Mouse (Mus musculus): ENCODE data around the gene Magix.
A peak's percentile ranks its signal among the peaks of the same experiment; 100 is the strongest.
"Not testable (repeated sequence)": the region's sequence is repeated elsewhere in the genome, so short reads cannot be mapped to it uniquely, and the experiment has no call there.

Gene Magix

GRCm38 (mm10) chrX:7680864-7681263, at the start of gene Magix:
Gene Magix, minus strand, starts transcription at chrX:7681251.
- no peak for DNase-seq (ENCODE audit: low spot score in 2 of 2)

DNA sequence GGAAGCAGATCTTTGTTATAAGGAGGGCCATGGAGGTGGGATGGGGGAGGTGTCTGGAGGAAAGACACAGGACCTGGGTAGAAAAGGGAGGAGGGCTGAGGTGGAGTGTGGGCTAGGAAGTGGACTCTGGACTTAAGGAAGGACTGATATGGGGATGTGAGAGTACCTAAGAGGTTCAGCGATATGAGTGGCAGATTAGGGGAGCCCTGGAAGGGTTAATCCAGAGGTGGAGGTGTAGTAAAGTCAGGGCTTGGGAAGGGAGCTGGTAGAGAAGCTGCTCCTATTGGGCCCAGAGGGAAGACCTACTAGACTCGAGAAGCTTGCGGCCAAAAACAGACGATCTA, 47.8 kb upstream of the Magix start:
- DNase-seq (ENCODE audit: low spot score in 2 of 2), result no peak

DNA sequence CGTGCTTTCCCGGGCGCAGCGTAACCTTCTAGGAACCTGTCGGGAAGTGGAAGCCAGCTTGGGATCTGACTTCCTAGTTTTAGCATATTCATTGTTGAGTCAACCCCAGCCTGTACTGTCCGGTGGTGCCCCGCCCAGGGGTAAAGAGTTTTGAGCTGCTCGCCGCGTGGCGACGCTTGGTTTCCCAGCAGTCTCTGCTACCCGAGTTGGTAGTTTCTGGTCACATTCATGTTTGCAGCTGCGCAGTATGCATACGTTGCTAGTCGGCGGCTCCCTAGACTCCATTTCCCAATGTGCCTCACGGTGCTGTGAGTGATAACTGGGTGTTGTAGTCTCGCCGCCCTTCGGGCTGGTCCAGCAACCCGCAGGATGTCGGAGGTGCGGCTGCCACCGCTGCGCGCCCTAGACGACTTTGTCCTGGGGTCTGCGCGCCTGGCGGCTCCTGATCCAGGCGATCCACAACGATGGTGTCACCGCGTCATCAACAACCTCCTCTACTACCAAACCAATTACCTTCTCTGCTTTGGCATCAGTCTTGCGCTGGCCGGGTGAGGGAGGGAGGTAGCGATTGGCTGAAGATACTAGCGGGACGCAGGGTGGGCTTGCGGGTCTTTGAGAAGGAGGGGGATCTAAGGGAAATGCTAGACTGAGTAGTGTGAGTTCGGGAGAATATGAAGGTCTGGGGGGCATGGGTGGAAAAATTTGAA, 47.3 kb upstream of the Magix start, which contains the start of gene Praf2:
TSS of gene Praf2 (plus strand) at position 225 of the 707 bp plus-strand sequence.
- peak; percentile 70 to 72 for DNase-seq (ENCODE audit: low spot score in 2 of 2)

DNA sequence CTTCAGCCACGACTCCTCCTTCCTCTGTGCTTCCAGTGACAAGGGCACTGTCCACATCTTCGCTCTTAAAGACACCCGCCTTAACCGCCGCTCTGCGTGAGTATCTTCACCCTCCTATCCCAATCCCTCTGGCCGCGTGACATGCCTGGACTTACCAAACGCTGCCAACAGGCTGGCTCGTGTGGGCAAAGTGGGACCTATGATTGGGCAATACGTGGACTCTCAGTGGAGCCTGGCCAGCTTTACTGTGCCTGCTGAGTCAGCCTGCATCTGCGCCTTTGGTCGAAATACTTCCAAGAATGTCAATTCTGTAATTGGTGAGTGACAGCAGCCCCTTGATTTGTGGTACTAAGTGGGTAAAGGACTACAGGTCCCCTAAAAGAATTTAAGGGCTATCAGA, 46.1 kb upstream of the Magix start:
- DNase-seq (ENCODE audit: low spot score in 2 of 2), result no peak

- DNase-seq (ENCODE audit: low spot score in 2 of 2), result no peak
Measured at GRCm38 (mm10) chrX:7725841-7726240, 44.8 kb upstream of the Magix start.

- DNase-seq (ENCODE audit: low spot score in 2 of 2), result no peak
Measured at GRCm38 (mm10) chrX:7724135-7724534, 43.1 kb upstream of the Magix start.

- no peak for DNase-seq (ENCODE audit: low spot score in 2 of 2)
Measured at GRCm38 (mm10) chrX:7722691-7723090, 41.6 kb upstream of the Magix start.

- no peak for DNase-seq (ENCODE audit: low spot score in 2 of 2)
Measured at GRCm38 (mm10) chrX:7722282-7722611, 41.2 kb upstream of the Magix start.

DNA sequence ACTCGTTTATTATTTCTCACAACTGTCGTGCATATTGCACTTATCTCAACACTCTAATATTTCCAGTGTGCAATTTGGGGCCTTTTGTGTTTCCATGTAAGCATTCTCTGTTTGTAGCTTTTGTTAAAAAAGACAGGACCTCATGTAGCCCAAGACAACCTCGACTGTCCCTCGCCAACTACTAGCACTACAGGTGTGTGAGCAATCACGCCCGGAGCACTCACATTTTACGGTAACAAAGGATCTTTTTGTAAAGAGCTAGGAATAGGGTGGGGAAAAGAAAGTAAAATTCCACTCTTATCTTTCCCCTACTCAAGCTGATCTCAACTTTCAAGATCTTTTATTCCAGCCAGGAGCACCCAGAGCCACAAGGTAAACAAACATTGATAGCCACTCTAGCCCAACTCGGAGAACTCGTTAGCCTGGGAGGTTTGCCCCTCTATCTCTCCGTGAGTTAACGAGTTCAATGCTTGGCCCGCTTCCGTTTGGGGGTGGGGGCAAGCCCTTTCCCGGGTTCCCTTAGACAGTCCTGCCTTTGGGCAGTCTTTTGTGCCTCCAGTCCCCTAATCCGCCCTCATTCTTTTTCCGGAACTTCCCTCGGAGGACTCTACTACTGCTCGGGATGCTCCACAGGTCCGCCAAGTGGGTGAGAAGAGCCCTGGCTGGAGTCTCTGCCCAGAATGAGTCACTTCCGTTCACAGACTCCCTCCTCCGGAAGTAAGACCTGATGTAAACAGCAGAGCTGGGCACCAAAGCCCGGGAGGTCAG, 40.6 kb upstream of the Magix start, which contains the start of gene Gm45208:
TSS of gene Gm45208 (plus strand) at position 732 of the 768 bp plus-strand sequence.
- peak; percentile 41 to 45 for DNase-seq (ENCODE audit: low spot score in 2 of 2)

- DNase-seq (ENCODE audit: low spot score in 2 of 2), result not testable (repeated sequence)
Measured at GRCm38 (mm10) chrX:7716058-7716457, 35.0 kb upstream of the Magix start.

DNA sequence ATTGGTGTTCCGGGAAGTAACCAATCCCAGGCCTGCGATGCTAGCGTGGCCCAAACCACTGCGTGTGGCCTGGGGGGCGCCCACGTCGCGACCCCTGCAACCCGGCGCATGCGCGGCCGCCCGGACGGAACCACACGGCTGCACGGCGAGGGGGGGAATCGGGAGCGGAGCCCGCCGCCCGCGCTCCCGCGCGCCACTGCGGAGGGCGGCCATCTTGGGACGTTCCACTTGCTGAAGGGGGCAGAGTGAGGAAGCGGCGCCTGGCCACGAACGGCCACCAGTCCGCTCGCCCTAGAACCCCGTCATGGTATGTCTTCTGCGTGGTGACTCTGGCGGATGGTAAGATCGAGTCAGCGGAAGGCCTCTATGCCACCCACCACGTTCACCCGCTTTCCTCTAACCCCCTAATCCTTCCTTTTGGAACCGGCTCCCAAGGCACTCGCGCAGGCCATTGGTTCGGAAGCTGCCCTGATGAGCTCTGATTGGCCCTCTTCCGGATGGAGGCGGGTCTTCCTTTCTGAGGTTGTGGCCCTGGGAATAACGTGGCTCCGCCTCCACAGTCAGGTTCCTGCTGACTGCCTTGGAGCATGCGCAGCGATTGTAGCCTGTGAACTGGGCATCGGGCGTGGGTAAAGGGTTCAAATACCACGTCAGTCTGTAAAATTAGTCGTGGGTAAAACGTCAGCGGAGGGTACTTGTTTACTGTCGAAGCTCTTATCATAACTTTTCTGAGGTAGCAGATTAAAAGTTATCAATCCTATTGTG, 33.3 kb upstream of the Magix start, which contains the start of gene Wdr45:
TSS of gene Wdr45 (plus strand) at position 199 of the 765 bp plus-strand sequence.
- DNase-seq (ENCODE audit: low spot score in 2 of 2), result peak; percentile 91 to 93

DNA sequence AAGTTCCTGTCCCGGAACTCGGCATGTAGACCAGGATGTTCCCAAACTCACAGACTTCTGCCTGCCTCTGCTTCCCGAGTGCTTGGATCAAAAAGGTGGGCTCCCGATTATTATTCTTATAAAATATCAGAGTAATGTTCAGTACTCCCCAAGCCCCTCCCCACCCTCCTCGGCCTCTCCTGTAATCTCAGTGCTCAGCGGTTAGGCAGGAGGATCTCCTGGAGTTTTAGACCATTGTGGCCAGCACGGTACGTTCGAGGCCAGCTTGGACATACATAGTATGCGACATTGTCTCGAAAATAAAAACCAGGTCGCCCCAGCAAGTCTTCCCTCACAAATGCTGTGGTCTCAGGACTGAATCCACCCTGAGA, 32.7 kb upstream of the Magix start:
- DNase-seq (ENCODE audit: low spot score in 2 of 2), result not testable (repeated sequence)

GRCm38 (mm10) chrX:7696954-7697381, 15.9 kb upstream of the Magix start, which contains the start of gene Gpkow:
Gene Gpkow, plus strand, starts transcription at chrX:7697131.
- DNase-seq (ENCODE audit: low spot score in 2 of 2), result peak; percentile 77 to 78

- no peak for DNase-seq (ENCODE audit: low spot score in 2 of 2)
Measured at GRCm38 (mm10) chrX:7696520-7696919, 15.5 kb upstream of the Magix start.

DNA sequence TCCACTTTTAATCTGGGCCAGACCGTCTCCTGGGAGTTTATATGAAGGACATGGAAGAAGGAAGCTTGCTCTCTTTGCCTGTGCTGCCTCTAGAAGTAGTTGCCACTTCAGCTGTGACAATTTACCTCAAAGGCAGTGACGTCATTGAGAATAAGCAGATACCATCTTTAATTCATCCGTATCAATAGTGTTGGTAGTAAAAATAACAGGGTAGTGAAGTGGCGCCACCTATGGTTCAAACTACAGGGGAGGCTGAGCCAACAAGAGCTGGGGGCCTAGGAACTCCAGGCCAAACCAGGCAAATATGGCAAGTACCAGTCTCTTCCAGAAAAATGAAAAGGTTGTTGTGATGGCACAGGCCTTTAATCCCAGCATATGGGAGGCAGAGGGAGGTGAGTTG, 11.8 kb upstream of the Magix start:
- DNase-seq (ENCODE audit: low spot score in 2 of 2), result no peak

GRCm38 (mm10) chrX:7690486-7690885, 9.4 kb upstream of the Magix start:
- no peak for DNase-seq (ENCODE audit: low spot score in 2 of 2)

- no peak for DNase-seq (ENCODE audit: low spot score in 2 of 2)
Measured at GRCm38 (mm10) chrX:7688321-7688720, 7.3 kb upstream of the Magix start.

- DNase-seq (ENCODE audit: low spot score in 2 of 2), result no peak
Measured at GRCm38 (mm10) chrX:7680057-7680412, 1.0 kb downstream of the Magix start.

DNA sequence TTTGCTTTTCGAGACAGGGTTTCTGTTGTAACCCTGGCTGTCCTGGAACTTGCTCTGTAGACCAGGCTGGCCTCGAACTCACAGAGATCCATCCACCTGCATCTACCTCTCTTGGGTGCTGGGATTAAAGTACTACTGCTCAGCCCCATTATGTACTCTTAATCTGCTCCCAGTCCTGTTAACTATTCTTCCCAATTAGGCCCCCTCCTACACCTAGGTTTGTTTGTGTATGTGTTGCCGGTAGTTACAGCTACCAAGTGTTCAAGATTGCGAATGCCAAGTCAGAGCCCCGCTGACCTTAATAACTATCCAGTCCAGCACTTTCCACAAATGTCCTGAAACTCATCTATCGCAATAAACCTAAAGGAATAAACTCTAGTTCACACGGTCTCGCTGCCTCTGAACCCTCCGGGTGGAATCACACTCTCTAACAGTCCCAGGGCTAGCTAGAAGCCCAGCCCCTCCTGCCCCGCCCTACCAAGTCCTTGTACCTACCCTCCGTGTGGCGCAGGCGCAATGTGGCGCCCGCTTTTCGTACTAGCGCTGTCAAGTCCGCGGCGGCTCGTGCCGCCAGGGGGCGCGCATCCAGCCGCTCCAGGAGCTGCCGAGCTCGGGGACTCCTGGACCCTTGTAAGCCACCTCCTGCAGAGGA, 1.5 kb downstream of the Magix start:
- DNase-seq (ENCODE audit: low spot score in 2 of 2), result peak; percentile 65 to 75

- DNase-seq (ENCODE audit: low spot score in 2 of 2), result no peak
Measured at GRCm38 (mm10) chrX:7678986-7679385, 2.1 kb downstream of the Magix start.

DNA sequence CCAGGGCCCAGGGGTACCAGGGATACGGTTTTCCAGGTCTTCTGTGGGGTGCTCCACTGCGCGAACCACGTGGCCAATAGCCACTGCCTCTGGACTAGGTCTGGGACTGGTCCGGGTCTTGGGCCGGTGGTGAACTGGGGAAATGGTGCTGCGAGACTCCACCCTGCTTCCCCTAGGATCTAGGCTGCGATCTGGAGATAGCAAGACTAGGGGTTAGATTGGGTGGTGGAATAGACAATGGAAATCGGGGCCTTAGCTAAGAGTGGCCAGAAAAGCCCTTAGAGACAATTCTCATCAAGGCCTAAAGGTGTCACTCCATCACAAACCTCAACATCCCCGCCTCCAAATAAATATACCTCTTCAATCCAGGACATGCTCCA, 6.1 kb downstream of the Magix start:
- DNase-seq (ENCODE audit: low spot score in 2 of 2), result no peak
